In genomic region chr17:69954936-69955335, GRCm38 (mm10) we compare ENCODE assay signal across 20 mouse cellular contexts. TPM values are rescaled to one million over a fixed set of nuclear protein-coding genes. Genes with fewer than 3 reads are reported as not detected.
DNase-seq lines count a peak whose midpoint lies in the region; ATAC-seq and TF ChIP-seq lines count a peak whose summit lies in the region.
"Had no signal": no experiment of that assay in that cellular context is flagged by ENCODE, and none has a peak within 500 bp of the region (broad histone marks: within the 10 kb centered on the region; RNA-seq: fewer than 3 reads in every experiment).

No protein-coding gene starts in this region.

- H3K36me3 ChIP-seq in liver, adult 2 months (ENCODE audit: control insufficient read depth, insufficient read depth, low read length): no peaks in the 10 kb centered on the region
- H3K36me3 ChIP-seq in liver, postnatal 0 days (replicated peaks; ENCODE audit: insufficient read depth, low read length): no peaks in the 10 kb centered on the region
- H3K36me3 ChIP-seq in liver, embryonic 11.5 days (ENCODE audit: control insufficient read depth, insufficient read depth, low read length): no peaks in the 10 kb centered on the region
- H3K36me3 ChIP-seq: G1E had no signal

- no peak for TF ChIP-seq CTCF in liver, adult 2 months (IDR thresholded peaks at IDR 0.05; ENCODE audit: low read depth, low read length)
- TF ChIP-seq CTCF in liver, postnatal 0 days (IDR thresholded peaks at IDR 0.05; ENCODE audit: low read depth): no peak

- no peaks in the 10 kb centered on the region for H3K27me3 ChIP-seq in liver, adult 2 months (ENCODE audit: control insufficient read depth, insufficient read depth, low read length)
- no peaks in the 10 kb centered on the region for H3K27me3 ChIP-seq in liver, postnatal 0 days (ENCODE audit: insufficient read depth, low read length)
- no peaks in the 10 kb centered on the region for H3K27me3 ChIP-seq in liver, embryonic 11.5 days (replicated peaks; ENCODE audit: control insufficient read depth, insufficient read depth, low read length)
- H3K27me3 ChIP-seq: CH12.LX, Patski had no signal

- H3K9ac ChIP-seq in liver, adult 2 months (ENCODE audit: low read depth, low read length): no peak overlapping the region
- H3K9ac ChIP-seq in liver, postnatal 0 days (replicated peaks): no peak overlapping the region
- H3K9ac ChIP-seq in liver, embryonic 11.5 days (ENCODE audit: low read depth, low read length): no peak overlapping the region

- H3K4me1 ChIP-seq in liver, adult 2 months (ENCODE audit: control insufficient read depth, insufficient read depth, low read length): peaks cover 8% of the 10 kb centered on the region
- no peaks in the 10 kb centered on the region for H3K4me1 ChIP-seq in liver, postnatal 0 days (ENCODE audit: insufficient read depth)
- no peaks in the 10 kb centered on the region for H3K4me1 ChIP-seq in liver, embryonic 11.5 days (replicated peaks; ENCODE audit: control insufficient read depth, insufficient read depth, low read length)

- WGBS in liver, adult 2 months: 11% methylated on average over 1 of the region's 1 CpGs
- 35% methylated on average over 1 of the region's 1 CpGs for WGBS in liver, postnatal 0 days (ENCODE audit: insufficient replicate concordance)
- WGBS in liver, embryonic 11.5 days: 52% methylated on average over 1 of the region's 1 CpGs

- no peak overlapping the region for H3K4me3 ChIP-seq in liver, adult 2 months (ENCODE audit: insufficient read depth, low read depth, low read length)
- no peak overlapping the region for H3K4me3 ChIP-seq in liver, postnatal 0 days (ENCODE audit: low read depth, low read length)
- no peak overlapping the region for H3K4me3 ChIP-seq in liver, embryonic 11.5 days (ENCODE audit: low read depth, low read length)

- H3K9me3 ChIP-seq in liver, postnatal 0 days (ENCODE audit: low read length): no peaks in the 10 kb centered on the region
- no peaks in the 10 kb centered on the region for H3K9me3 ChIP-seq in liver, embryonic 11.5 days (ENCODE audit: control insufficient read depth, low read length)

- no peaks in the 10 kb centered on the region for H3K79me2 ChIP-seq in liver, adult 2 months (ENCODE audit: control insufficient read depth, insufficient read depth, low read length)

- H3K4me2 ChIP-seq in liver, postnatal 0 days (ENCODE audit: low read depth, low read length): no peak overlapping the region
- no peak overlapping the region for H3K4me2 ChIP-seq in liver, embryonic 11.5 days

- no peak overlapping the region for H3K27ac ChIP-seq in liver, adult 2 months (replicated peaks; ENCODE audit: insufficient read depth, low read depth, low read length)
- H3K27ac ChIP-seq in liver, postnatal 0 days (ENCODE audit: low read depth): no peak overlapping the region
- H3K27ac ChIP-seq in liver, embryonic 11.5 days (ENCODE audit: low read depth, low read length): no peak overlapping the region

- ATAC-seq in liver, postnatal 0 days: peak; percentile 65
- no peak for ATAC-seq in liver, embryonic 11.5 days (replicated peaks; ENCODE audit: low FRiP score)
- ATAC-seq: activated CD4-positive, CD25-positive, alpha-beta regulatory T cell, adult 4 months; CD4-positive, CD25-positive, alpha-beta regulatory T cell, adult 4 months; Patski had no signal

- DNase-seq in liver, adult 2 months (ENCODE audit: extremely low read depth, low read depth, low spot score): peak; percentile 96
- no peak for DNase-seq in liver
- no peak for DNase-seq in liver, postnatal 0 days
- no peak for DNase-seq in liver, embryonic 11.5 days (ENCODE audit: low spot score)
- DNase-seq: adrenal gland, adult 2 months; adrenal gland, adult 8-10 months; adrenal gland, postnatal 10 days; adrenal gland, postnatal 14 days; adrenal gland, postnatal 25 days; adrenal gland, postnatal 36 days; B cell, adult 2 months; cerebellum, adult 11 months; cerebellum, adult 11-12 months; cerebellum, adult 18-20 months had no signal

- no peak for TF ChIP-seq EP300 in liver, postnatal 0 days (IDR thresholded peaks at IDR 0.05; ENCODE audit: low read depth)

- TF ChIP-seq POLR2A in liver, adult 2 months (IDR thresholded peaks at IDR 0.05; ENCODE audit: extremely low read depth, insufficient read depth, low read length): no peak

RNA-seq across cellular contexts. Expression of gene Dlgap1, which starts 13.9 kb away (rescaled TPM):
- 1.5 and 3.3 TPM in 2 replicates for total RNA-seq in liver, adult 2 months (2014; rRNA removed)
- 0.55 and 0.75 TPM in 2 replicates for polyA plus RNA-seq in liver, adult 2 months (2012; rRNA removed)
- 0.22 and 0.31 TPM in 2 replicates for polyA plus RNA-seq in liver, postnatal 0 days (2015; fragmentation: Nextera tagmentation; extraction: Ambion mirVana)
- 1.1 and 1.6 TPM in 2 replicates for polyA plus RNA-seq in liver, embryonic 11.5 days (2014; fragmentation: Nextera tagmentation; extraction: Ambion mirVana)
- total RNA-seq: MEL had no signal
- polyA plus RNA-seq: G1E had no signal
